Comparison of ENCODE assay signal across 10 mouse cellular contexts in the genomic region with DNA sequence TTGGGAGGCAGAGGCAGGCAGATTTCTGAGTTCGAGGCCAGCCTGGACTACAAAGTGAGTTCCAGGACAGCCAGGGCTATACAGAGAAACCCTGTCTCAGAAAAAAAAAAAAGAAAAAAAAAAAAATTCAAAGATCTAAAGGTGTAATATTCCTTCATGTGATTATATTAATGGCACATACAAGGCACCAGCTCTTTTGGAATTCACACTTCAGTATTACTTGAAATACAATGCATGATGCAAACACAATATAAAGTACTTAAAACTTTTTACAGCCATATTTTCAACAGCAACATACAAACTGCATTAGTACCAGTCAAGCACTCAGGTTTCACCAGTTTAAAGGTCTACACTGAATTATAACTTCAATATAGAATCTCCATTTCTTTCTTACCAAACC. TPM values are rescaled to one million over a fixed set of nuclear protein-coding genes. Genes with fewer than 3 reads are reported as not detected.
A peak's percentile ranks its signal among the peaks of the same experiment; 100 is the strongest.
DNase-seq lines count a peak whose midpoint lies in the region; ATAC-seq and TF ChIP-seq lines count a peak whose summit lies in the region.
"Had no signal": no experiment of that assay in that cellular context is flagged by ENCODE, and none has a peak within 500 bp of the region (broad histone marks: within the 10 kb centered on the region; RNA-seq: fewer than 3 reads in every experiment).

No protein-coding gene starts in this region.

- H3K9me3 ChIP-seq in heart, embryonic 16.5 days (replicated peaks; ENCODE audit: control insufficient read depth, low read length), result no peaks in the 10 kb centered on the region
- H3K9me3 ChIP-seq in embryonic facial prominence, embryonic 11.5 days (replicated peaks; ENCODE audit: control insufficient read depth, low read length), result no peaks in the 10 kb centered on the region
- H3K9me3 ChIP-seq in hindbrain, postnatal 0 days (ENCODE audit: low read length), result no peaks in the 10 kb centered on the region
- H3K9me3 ChIP-seq in midbrain, embryonic 15.5 days, result no peaks in the 10 kb centered on the region

- WGBS in heart, embryonic 16.5 days, result 82% methylated on average over 1 of the region's 1 CpGs
- WGBS in embryonic facial prominence, embryonic 11.5 days, result 94% methylated on average over 1 of the region's 1 CpGs
- 100% methylated on average over 1 of the region's 1 CpGs for WGBS in hindbrain, postnatal 0 days
- 97% methylated on average over 1 of the region's 1 CpGs for WGBS in midbrain, embryonic 15.5 days

- no peaks in the 10 kb centered on the region for H3K27me3 ChIP-seq in heart, embryonic 16.5 days (ENCODE audit: control insufficient read depth, insufficient read depth, low read length)
- no peaks in the 10 kb centered on the region for H3K27me3 ChIP-seq in embryonic facial prominence, embryonic 11.5 days (ENCODE audit: control insufficient read depth, insufficient read depth, low read length)
- no peaks in the 10 kb centered on the region for H3K27me3 ChIP-seq in hindbrain, postnatal 0 days (ENCODE audit: insufficient read depth, low read length)
- no peaks in the 10 kb centered on the region for H3K27me3 ChIP-seq in midbrain, embryonic 15.5 days (replicated peaks)

- H3K4me2 ChIP-seq in heart, embryonic 16.5 days (ENCODE audit: low read depth, low read length), result peak overlapping the region; percentile 78
- H3K4me2 ChIP-seq in embryonic facial prominence, embryonic 11.5 days (ENCODE audit: low read depth, low read length), result peak overlapping the region; percentile 35
- H3K4me2 ChIP-seq in hindbrain, postnatal 0 days (ENCODE audit: low read depth, low read length), result peak overlapping the region; percentile 93
- peak overlapping the region; percentile 69 for H3K4me2 ChIP-seq in midbrain, embryonic 15.5 days

- H3K4me3 ChIP-seq in heart, embryonic 16.5 days (ENCODE audit: low read length), result peak overlapping the region; percentile 79
- peak overlapping the region; percentile 74 for H3K4me3 ChIP-seq in embryonic facial prominence, embryonic 11.5 days (ENCODE audit: low read depth, low read length)
- peak overlapping the region; percentile 95; the same call in 1 of the 2 replicates for H3K4me3 ChIP-seq in hindbrain, postnatal 0 days (ENCODE audit: low read length)
- peak overlapping the region; percentile 61; the same call in 1 of the 2 replicates for H3K4me3 ChIP-seq in midbrain, embryonic 15.5 days

- no peak overlapping the region for H3K27ac ChIP-seq in heart, embryonic 16.5 days (ENCODE audit: low read length)
- H3K27ac ChIP-seq in embryonic facial prominence, embryonic 11.5 days (replicated peaks; ENCODE audit: low read depth, low read length), result no peak overlapping the region
- H3K27ac ChIP-seq in hindbrain, postnatal 0 days, result no peak overlapping the region
- H3K27ac ChIP-seq in midbrain, embryonic 15.5 days, result no peak overlapping the region

- intact Hi-C loops in left cerebral cortex, postnatal 25 days (cut with DNase I), result loop anchor here (5.0 kb wide), 1 partner anchor 108 kb away; no protein-coding TSS in a partner anchor

- peak overlapping the region; percentile 98 for H3K9ac ChIP-seq in heart, embryonic 16.5 days (ENCODE audit: low read length)
- no peak overlapping the region for H3K9ac ChIP-seq in embryonic facial prominence, embryonic 11.5 days (replicated peaks; ENCODE audit: low read length)
- no peak overlapping the region for H3K9ac ChIP-seq in hindbrain, postnatal 0 days (replicated peaks; ENCODE audit: low read length)
- H3K9ac ChIP-seq in midbrain, embryonic 15.5 days, result no peak overlapping the region

- peaks cover 20% of the 10 kb centered on the region for H3K4me1 ChIP-seq in heart, embryonic 16.5 days (ENCODE audit: control insufficient read depth, insufficient read depth, low read length)
- no peaks in the 10 kb centered on the region for H3K4me1 ChIP-seq in embryonic facial prominence, embryonic 11.5 days (ENCODE audit: control insufficient read depth, insufficient read depth, low read length)
- peaks cover 16% of the 10 kb centered on the region for H3K4me1 ChIP-seq in hindbrain, postnatal 0 days (ENCODE audit: insufficient read depth, low read length)
- peaks cover 45% of the 10 kb centered on the region for H3K4me1 ChIP-seq in midbrain, embryonic 15.5 days

- no peak for ATAC-seq in heart, embryonic 16.5 days (replicated peaks; ENCODE audit: extremely low read depth, insufficient read depth, low FRiP score)
- no peak for ATAC-seq in embryonic facial prominence, embryonic 11.5 days (replicated peaks; ENCODE audit: insufficient number of reproducible peaks, low FRiP score, low TSS enrichment, low read depth)
- ATAC-seq in hindbrain, postnatal 0 days, result no peak
- no peak for ATAC-seq in midbrain, embryonic 15.5 days (replicated peaks)

- no peak for TF ChIP-seq CTCF in hindbrain, postnatal 0 days (IDR thresholded peaks at IDR 0.05; ENCODE audit: low read depth)

- DNase-seq in heart, adult 11 months, result no peak
- DNase-seq in embryonic facial prominence, embryonic 11.5 days (ENCODE audit: low spot score), result no peak
- no peak for DNase-seq in hindbrain, postnatal 0 days (ENCODE audit: low spot score)
- DNase-seq in left cerebral cortex, postnatal 25 days (ENCODE audit: low spot score in 2 of 2), result no peak
- no peak for DNase-seq in testis, postnatal 10 days (ENCODE audit: low spot score)
- DNase-seq in kidney, postnatal 25 days, result no peak
- DNase-seq: heart, adult 2 months; lung, adult 2 months had no signal

- H3K36me3 ChIP-seq in heart, embryonic 16.5 days (ENCODE audit: control insufficient read depth, insufficient read depth), result peaks cover 4% of the 10 kb centered on the region
- H3K36me3 ChIP-seq in embryonic facial prominence, embryonic 11.5 days (replicated peaks; ENCODE audit: control insufficient read depth, insufficient read depth, low read depth, low read length), result no peaks in the 10 kb centered on the region
- no peaks in the 10 kb centered on the region for H3K36me3 ChIP-seq in hindbrain, postnatal 0 days (ENCODE audit: insufficient read depth, low read length)
- H3K36me3 ChIP-seq in midbrain, embryonic 15.5 days (replicated peaks), result no peaks in the 10 kb centered on the region

RNA-seq across cellular contexts. Expression of gene Zfp644, which starts 2.4 kb away (rescaled TPM):
- polyA plus RNA-seq in heart, embryonic 16.5 days (2015; fragmentation: Nextera tagmentation; extraction: Ambion mirVana), result 35.8 and 40.2 TPM in 2 replicates
- polyA plus RNA-seq in embryonic facial prominence, embryonic 11.5 days (2014; fragmentation: Nextera tagmentation; extraction: Ambion mirVana), result 88.6 and 93.9 TPM in 2 replicates
- 67.7 and 74.4 TPM in 2 replicates for total RNA-seq in hindbrain, postnatal 0 days (2014; rRNA removed)
- polyA plus RNA-seq in hindbrain, postnatal 0 days (2015; fragmentation: Nextera tagmentation; extraction: Ambion mirVana), result 65.9 and 66.8 TPM in 2 replicates
- polyA plus RNA-seq in midbrain, embryonic 15.5 days (2015; fragmentation: Nextera tagmentation; extraction: Ambion mirVana), result 68.1 and 69.6 TPM in 2 replicates
- total RNA-seq in left cerebral cortex, postnatal 25 days (2021), result 100 to 1,000 TPM; 106 to 114 TPM

Comparison
In these comparisons a context has a peak if more than half of its experiments do, and no peak if none do; other contexts are left out.
1. H3K4me2 ChIP-seq: peak in every context shown above with its lines; median percentile 93 in hindbrain, postnatal 0 days; 78 in heart, embryonic 16.5 days; 69 in midbrain, embryonic 15.5 days; 35 in embryonic facial prominence, embryonic 11.5 days.